Mouse (Mus musculus) limb, embryonic 12.5 days (tissue): ENCODE measurements at regions not wholly inside any gene's neighbourhood (a gene's known extent, or its start where the extent isn't known, plus 50 kb on each side); places are given as distances from the start of the nearest gene placed in this dataset.
"Not testable (repeated sequence)": the region's sequence is repeated elsewhere in the genome, so short reads cannot be mapped to it uniquely, and the experiment has no call there.

ENCODE experiments used
- ATAC-seq: fragments of 200-750 bp; cut with Nextera tagmentation; 2 replicates; pipeline ENCODE4 v1.8.0; 2017; ENCODE audit warnings: low read depth, moderate TSS enrichment; ENCODE audit not compliant: insufficient number of reproducible peaks, insufficient read depth, low FRiP score, low TSS enrichment
- H3K27ac ChIP-seq: fragments of 300-500 bp; sonication (generic); 2 replicates; pipeline ENCODE4 v1.5.1; 2016; ENCODE audit warnings: mild to moderate bottlenecking, moderate library complexity
- H3K27me3 ChIP-seq: fragments of 300-500 bp; sonication (generic); 2 replicates; pipeline ENCODE4 v1.6.1; 2016; ENCODE audit warnings: mild to moderate bottlenecking, moderate library complexity
- H3K36me3 ChIP-seq: fragments of 300-500 bp; sonication (generic); 2 replicates; pipeline ENCODE4 v1.6.1; 2016; ENCODE audit warnings: mild to moderate bottlenecking, moderate library complexity
- H3K4me1 ChIP-seq: fragments of 300-500 bp; sonication (generic); replicated peaks from 2 replicates; pipeline ENCODE4 v1.6.1; 2016
- H3K4me2 ChIP-seq: fragments of 300-500 bp; sonication (generic); 2 replicates; pipeline ENCODE4 v1.6.1; 2016; ENCODE audit warnings: mild to moderate bottlenecking, moderate library complexity
- H3K4me3 ChIP-seq: fragments of 300-500 bp; sonication (generic); replicated peaks from 2 replicates; pipeline ENCODE4 v1.5.1; 2016; ENCODE audit warnings: mild to moderate bottlenecking
- H3K9ac ChIP-seq: fragments of 300-500 bp; sonication (generic); replicated peaks from 2 replicates; pipeline ENCODE4 v1.6.1; 2016; ENCODE audit warnings: mild to moderate bottlenecking, moderate library complexity
- H3K9me3 ChIP-seq: fragments of 300-500 bp; sonication (generic); 2 replicates; pipeline ENCODE4 v1.6.1; 2016; ENCODE audit warnings: mild to moderate bottlenecking, moderate library complexity
- WGBS: fragments of 180-500 bp; shearing (Covaris S2); methylation state at CpG from one replicate; pipeline ENCODE4 v1.1.7; 2016; 5-methylcytosine and 5-hydroxymethylcytosine counted together

DNA sequence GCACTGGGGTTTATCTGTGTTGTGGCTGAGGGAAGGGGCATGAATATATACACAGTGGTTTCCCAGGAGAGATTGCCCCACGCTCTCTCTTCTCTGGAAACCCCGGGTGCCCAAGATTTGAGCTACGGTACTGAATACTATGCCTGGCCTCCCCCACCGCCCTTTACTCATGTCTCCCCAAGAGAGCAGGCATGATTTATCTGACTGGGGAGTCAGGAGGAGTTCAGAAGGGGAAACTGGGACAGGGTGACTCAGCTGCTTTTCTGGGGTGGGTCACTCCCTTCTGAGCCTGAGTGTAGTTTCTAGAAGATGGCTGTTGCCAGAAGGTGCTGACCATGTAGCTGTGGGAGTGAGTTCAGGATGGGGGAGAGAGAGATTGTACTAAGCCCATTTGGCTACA, 92.0 kb upstream of the Lnx1 start:
- Histone ChIP-seq H3K9ac (no peak overlapping the region), H3K4me1 (peaks cover 32% of the 10 kb centered on the region), H3K4me3 (no peak overlapping the region), H3K4me2 (no peak overlapping the region), H3K27ac (no peak overlapping the region), H3K36me3 (no peaks in the 10 kb centered on the region), H3K27me3 (no peaks in the 10 kb centered on the region), H3K9me3 (no peaks in the 10 kb centered on the region)
- ATAC-seq = no peak
- 87% methylated on average over 4 of the region's 4 CpGs for WGBS

DNA sequence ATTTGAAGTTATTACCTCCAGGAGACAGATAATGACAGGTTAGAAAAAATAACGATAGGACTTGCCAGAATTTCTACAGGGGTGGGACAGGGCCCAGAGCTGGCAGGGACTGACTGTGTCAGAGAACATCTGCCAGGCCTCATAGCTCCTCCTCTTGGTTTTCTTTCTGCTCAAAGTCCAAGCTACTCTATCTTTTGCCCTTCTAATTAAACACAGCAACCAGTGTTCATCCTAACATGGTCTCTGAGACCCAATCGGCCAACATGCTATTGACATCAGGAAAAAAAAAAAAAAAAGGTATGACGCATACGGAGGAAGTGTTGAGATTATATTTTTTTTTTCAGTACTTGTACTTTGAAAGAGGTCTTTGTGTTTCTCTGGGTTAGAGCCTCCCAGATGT, 90.7 kb upstream of the Lnx1 start:
- WGBS = 46% methylated on average over 4 of the region's 4 CpGs
- no peak for ATAC-seq
- peak overlapping the region; percentile 96 for H3K27ac ChIP-seq
- H3K4me1 ChIP-seq = peaks cover 32% of the 10 kb centered on the region
- H3K4me3 ChIP-seq = no peak overlapping the region
- no peaks in the 10 kb centered on the region for H3K9me3 ChIP-seq
- no peaks in the 10 kb centered on the region for H3K36me3 ChIP-seq
- no peak overlapping the region for H3K4me2 ChIP-seq
- no peak overlapping the region for H3K9ac ChIP-seq
- no peaks in the 10 kb centered on the region for H3K27me3 ChIP-seq

DNA sequence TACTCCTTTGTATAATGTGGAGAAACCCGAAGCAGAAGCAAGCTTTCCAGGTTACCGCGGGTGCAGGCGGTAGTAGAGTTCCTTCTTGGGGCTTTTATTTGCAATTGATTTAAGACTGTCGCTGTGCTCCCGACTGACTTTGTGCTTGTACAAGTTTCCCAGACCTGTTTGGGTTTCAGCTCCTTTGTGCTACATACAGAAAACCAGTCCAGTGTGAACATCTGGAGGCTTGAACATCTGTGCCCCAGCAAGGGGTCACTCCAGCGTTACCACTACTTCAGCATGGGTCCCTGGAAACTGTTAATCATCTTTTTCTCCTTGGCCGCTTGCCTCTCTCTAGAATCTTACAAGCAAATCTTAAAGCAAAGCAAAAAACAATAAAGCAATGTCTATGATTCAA, 90.2 kb upstream of the Lnx1 start:
- H3K4me2 ChIP-seq = peak overlapping the region; percentile 46
- WGBS = 4% methylated on average over 8 of the region's 8 CpGs
- H3K4me3 ChIP-seq = no peak overlapping the region

DNA sequence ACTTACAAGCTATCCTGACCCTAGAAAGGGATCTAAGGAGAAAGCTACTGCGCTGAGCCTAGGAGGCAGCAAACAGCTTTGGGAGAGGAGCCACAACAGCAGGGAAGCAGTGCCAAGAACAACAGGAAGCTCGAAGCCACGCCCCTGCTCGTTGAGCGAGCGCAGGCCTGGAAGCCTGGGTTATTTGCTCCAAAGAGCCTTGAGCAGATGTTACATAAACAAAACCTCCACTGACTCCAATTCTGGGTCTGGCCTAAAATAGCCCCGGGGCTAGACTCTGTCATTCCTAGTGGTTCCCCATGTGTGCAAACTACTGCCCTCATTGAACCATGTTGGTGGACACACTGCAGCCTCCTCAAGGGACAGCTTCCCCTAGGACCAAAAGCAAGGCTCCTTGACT, 89.6 kb upstream of the Lnx1 start:
- peak; percentile 82 for ATAC-seq

More for the DNA sequence above, 90.2 kb upstream of the Lnx1 start:
- no peak for ATAC-seq
- Histone ChIP-seq H3K27ac (peak overlapping the region; percentile 96), H3K4me1 (peaks cover 32% of the 10 kb centered on the region), H3K27me3 (no peaks in the 10 kb centered on the region), H3K9me3 (no peaks in the 10 kb centered on the region), H3K9ac (no peak overlapping the region), H3K36me3 (no peaks in the 10 kb centered on the region)

DNA sequence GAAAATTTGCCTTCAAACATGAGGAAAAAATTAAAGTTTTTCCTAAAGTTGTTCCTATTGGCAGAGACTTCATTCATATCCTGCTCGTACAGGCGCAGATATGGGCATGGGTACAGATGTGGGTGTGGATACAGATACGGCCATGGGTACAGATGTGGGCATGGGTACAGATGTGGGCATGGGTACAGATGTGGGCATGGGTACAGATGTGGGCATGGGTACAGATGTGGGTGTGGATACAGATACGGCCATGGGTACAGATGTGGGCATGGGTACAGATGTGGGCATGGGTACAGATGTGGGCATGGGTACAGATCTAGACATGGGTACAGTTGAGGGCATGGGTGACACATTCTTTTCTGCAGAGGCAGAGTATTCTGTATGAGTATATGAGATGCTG, 87.8 kb upstream of the Lnx1 start:
- H3K36me3 ChIP-seq, H3K27ac ChIP-seq, H3K4me3 ChIP-seq, H3K4me2 ChIP-seq, H3K9me3 ChIP-seq, H3K27me3 ChIP-seq, H3K9ac ChIP-seq, ATAC-seq: not testable (repeated sequence)
- peaks cover 26% of the 10 kb centered on the region for H3K4me1 ChIP-seq
- WGBS = 93% methylated on average over 4 of the region's 4 CpGs

More for the DNA sequence above, 89.6 kb upstream of the Lnx1 start:
- no peaks in the 10 kb centered on the region for H3K27me3 ChIP-seq
- peaks cover 32% of the 10 kb centered on the region for H3K4me1 ChIP-seq
- 0 out of 2 replicates have a peak overlapping the region, but pooled peaks have one; percentile 13 for H3K4me3 ChIP-seq
- 0 out of 2 replicates have a peak overlapping the region, but pooled peaks have one; percentile 8 for H3K9ac ChIP-seq
- 0% methylated on average over 7 of the region's 7 CpGs for WGBS
- no peaks in the 10 kb centered on the region for H3K9me3 ChIP-seq
- peak overlapping the region; percentile 96 for H3K27ac ChIP-seq
- H3K36me3 ChIP-seq = no peaks in the 10 kb centered on the region
- peak overlapping the region; percentile 46 for H3K4me2 ChIP-seq

DNA sequence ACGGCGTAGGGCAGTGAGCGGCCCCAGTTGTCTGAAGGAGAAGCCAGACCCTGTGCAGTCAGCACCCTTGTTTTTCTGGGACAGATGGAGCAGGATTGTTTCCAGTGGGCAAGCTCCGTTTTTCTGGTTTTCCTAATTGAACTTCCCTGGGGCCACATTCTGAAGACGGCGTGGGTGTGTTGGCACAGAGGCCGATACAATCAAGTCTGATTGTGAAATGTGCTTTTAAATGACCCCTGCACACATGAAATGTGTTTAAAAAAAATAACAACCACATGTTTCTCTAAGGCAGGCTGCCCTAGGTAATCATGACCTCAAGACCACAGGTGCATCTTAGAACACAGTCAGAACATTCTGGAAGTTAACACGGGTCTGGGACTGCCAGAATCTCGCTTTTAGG, 81.2 kb upstream of the Lnx1 start:
- Histone ChIP-seq H3K4me3 (no peak overlapping the region), H3K27ac (peak overlapping the region; percentile 7; the same call in 1 of the 2 replicates), H3K27me3 (no peaks in the 10 kb centered on the region), H3K4me2 (no peak overlapping the region), H3K4me1 (peaks cover 9% of the 10 kb centered on the region; the same call in 1 of the 2 replicates), H3K36me3 (no peaks in the 10 kb centered on the region), H3K9me3 (no peaks in the 10 kb centered on the region), H3K9ac (no peak overlapping the region)
- 49% methylated on average over 9 of the region's 9 CpGs for WGBS
- ATAC-seq = no peak

DNA sequence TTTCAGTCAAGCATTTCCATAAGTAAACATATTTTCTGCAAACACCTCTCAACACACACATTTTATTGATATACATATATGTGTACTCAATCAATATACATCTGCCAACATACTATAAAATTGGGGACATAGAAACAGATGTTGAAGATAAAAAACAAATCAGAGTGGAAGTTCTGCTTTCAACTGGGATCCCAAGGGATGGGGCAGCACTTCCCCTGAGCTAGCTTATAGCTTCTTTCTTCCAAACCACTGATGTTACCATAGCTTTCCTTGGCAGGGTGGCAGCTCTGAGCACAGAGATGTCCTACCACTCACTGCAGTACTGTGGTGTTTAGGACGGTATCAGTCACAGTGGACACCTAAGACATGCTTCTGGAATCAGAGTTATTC, 75.4 kb upstream of the Lnx1 start:
- no peak overlapping the region for H3K9ac ChIP-seq
- 77% methylated on average over 1 of the region's 1 CpGs for WGBS
- no peaks in the 10 kb centered on the region for H3K27me3 ChIP-seq
- H3K4me2 ChIP-seq = no peak overlapping the region
- H3K4me3 ChIP-seq = no peak overlapping the region
- no peak for ATAC-seq
- H3K4me1 ChIP-seq = peaks cover 15% of the 10 kb centered on the region
- no peaks in the 10 kb centered on the region for H3K9me3 ChIP-seq
- no peaks in the 10 kb centered on the region for H3K36me3 ChIP-seq
- H3K27ac ChIP-seq = no peak overlapping the region

DNA sequence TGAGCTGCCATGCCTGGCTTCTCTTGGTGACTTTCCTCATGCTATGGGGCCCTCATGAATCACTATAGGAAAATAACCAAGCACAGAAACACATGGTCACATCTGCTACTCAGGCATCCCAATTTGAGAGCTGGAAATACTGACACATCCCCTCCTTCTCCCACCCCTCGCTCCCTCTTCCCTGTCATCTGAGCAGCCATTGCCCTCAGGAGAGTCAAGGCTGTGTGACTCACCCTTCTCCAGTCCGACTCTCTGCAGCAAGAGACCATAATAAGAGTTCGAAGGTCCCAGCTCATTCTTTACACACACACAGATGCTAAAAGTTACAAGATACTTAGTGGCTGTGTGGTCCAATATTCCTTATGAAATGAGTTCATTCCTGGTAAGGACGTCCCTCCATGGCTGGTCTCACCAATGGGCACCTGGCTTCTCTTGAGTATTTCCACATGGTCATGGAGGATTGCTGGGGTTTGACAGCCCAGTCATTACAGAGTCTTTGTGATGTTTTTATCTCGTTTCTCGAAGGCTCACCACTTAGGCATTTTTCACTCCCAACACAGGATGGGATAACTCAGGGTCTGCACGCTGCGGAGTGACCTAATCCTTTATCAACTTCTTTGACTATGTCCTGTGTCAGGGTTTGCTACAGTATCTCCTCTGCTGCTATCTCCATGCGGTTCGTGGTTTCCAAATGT, 74.8 kb upstream of the Lnx1 start:
- Histone ChIP-seq H3K36me3 (no peaks in the 10 kb centered on the region), H3K27ac (no peak overlapping the region), H3K27me3 (no peaks in the 10 kb centered on the region), H3K4me1 (peaks cover 15% of the 10 kb centered on the region), H3K9me3 (no peaks in the 10 kb centered on the region), H3K4me2 (no peak overlapping the region), H3K9ac (no peak overlapping the region), H3K4me3 (no peak overlapping the region)
- 73% methylated on average over 10 of the region's 10 CpGs for WGBS
- ATAC-seq = no peak

DNA sequence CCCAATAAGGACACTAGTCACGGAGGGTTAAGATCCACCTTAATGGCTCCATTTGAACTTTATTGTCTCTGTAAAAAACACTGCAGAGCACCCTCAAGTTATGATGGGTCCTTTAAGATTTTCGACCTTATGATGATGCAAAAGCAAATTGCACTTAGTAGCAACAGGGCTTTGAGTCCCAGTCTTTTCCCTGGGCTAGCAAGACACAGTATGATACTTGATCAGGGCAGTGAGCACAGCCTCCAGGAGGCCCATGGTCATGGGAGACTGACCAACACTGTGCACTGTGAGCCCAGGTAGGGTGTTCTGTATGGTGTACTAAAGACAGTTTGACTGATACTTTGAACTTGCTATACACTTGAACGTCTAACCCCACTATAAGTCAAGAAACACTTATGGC, 73.4 kb upstream of the Lnx1 start:
- Histone ChIP-seq H3K9ac (no peak overlapping the region), H3K4me3 (no peak overlapping the region), H3K4me2 (no peak overlapping the region), H3K36me3 (no peaks in the 10 kb centered on the region), H3K9me3 (no peaks in the 10 kb centered on the region), H3K4me1 (peaks cover 15% of the 10 kb centered on the region), H3K27me3 (no peaks in the 10 kb centered on the region), H3K27ac (no peak overlapping the region)
- 80% methylated on average over 3 of the region's 3 CpGs for WGBS
- no peak for ATAC-seq

DNA sequence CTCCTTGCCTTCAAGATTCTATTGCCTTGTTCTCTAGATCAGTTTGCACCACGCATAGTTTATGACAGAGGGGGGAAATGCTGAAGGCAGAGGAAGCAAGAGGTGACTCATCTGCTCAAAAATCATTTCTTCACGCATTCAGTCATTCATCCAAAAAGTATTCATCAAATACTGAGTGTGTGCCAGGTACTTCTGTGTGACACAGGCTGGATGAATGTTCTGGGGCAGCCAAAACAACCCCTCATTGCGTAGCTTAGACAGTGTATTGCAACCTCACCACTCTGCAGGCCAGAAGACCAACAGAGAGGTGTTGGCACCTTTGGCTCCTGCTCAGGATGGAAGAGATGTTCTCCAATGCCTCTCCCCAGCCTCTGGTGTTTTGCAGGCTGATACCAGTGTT, 72.9 kb upstream of the Lnx1 start:
- H3K27ac ChIP-seq = no peak overlapping the region
- H3K9ac ChIP-seq = no peak overlapping the region
- H3K36me3 ChIP-seq = no peaks in the 10 kb centered on the region
- no peak for ATAC-seq
- no peak overlapping the region for H3K4me2 ChIP-seq
- 80% methylated on average over 3 of the region's 3 CpGs for WGBS
- H3K4me3 ChIP-seq = no peak overlapping the region
- H3K4me1 ChIP-seq = peaks cover 17% of the 10 kb centered on the region
- no peaks in the 10 kb centered on the region for H3K9me3 ChIP-seq
- no peaks in the 10 kb centered on the region for H3K27me3 ChIP-seq

DNA sequence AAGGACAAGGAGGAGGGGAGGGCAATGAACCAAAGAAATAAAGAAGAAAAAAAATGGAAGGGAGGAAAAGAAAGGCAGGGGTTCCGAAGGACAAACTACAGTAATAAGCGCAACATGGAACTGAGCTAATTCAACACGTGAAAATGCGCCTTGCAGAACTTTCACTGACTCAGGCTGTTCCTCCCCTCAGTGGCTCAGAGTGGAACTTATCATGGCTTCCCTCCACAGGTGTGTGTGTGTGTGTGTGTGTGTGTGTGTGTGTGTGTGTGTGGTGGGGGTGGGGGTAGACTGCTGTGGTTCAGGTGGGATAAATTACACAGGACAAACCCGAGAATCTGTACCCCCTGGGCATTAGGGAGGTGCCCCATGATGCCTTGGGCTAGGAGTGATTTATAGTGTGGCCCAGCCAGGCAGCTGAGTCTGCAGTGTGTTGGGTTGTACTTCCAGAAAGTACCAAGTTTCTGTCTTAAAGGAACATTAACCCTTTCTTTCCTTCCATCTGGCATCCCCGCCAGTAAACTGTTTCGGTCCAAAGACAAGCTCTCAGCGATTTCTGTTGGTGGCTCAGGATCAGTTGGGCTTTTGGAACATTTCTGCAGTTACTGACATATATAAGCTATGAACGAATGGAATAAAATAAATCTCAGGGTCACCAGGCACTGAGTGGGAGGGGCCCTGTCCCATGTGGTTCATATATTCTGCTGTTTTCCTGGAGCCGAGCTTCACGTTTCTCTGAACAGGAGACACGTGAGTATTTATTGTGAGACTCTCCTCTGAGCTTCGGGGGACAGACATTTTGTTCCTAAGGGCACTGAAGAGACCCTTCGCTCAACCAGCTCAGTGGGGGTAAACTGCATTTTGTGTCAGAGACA, 71.1 kb upstream of the Lnx1 start:
- peak; percentile 65; the same call in 1 of the 2 replicates for ATAC-seq
- Histone ChIP-seq H3K27ac (peak overlapping the region; percentile 62), H3K4me3 (no peak overlapping the region), H3K9me3 (no peaks in the 10 kb centered on the region), H3K27me3 (no peaks in the 10 kb centered on the region), H3K36me3 (no peaks in the 10 kb centered on the region), H3K4me2 (no peak overlapping the region), H3K4me1 (peaks cover 20% of the 10 kb centered on the region), H3K9ac (no peak overlapping the region)
- 45% methylated on average over 14 of the region's 14 CpGs for WGBS
